In the genomic region with DNA sequence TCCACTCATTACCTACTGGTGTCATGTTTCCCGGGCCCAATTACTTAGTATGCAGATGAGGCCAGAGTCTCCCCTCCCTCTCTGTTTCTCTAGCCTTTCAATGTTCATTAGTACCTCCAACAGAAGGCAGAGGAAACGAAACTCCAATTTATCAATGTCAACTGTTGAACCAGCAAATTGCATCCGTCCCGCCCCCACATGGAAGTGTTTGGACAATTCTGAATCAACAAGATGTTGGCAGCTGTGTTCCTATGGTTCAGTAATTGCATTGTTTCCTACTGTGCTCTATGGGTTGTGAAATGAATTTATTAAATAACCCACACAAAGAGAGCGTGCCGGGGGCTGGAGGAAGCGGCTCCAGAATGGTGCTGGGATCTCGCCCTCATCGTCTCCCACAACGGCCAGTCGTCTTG, we compare ENCODE assay signal across 8 mouse cellular contexts.
A peak's percentile ranks its signal among the peaks of the same experiment; 100 is the strongest.
DNase-seq lines count a peak whose midpoint lies in the region; ATAC-seq lines count a peak whose summit lies in the region.

No protein-coding gene starts in this region.

- WGBS in forebrain, embryonic 14.5 days: 6% methylated on average over 11 of the region's 11 CpGs
- WGBS in kidney, embryonic 16.5 days: 12% methylated on average over 11 of the region's 11 CpGs
- WGBS in neural tube, embryonic 13.5 days: 8% methylated on average over 11 of the region's 11 CpGs

- H3K9me3 ChIP-seq in forebrain, embryonic 14.5 days (replicated peaks; ENCODE audit: control insufficient read depth, low read length): no peaks in the 10 kb centered on the region
- H3K9me3 ChIP-seq in kidney, embryonic 16.5 days (ENCODE audit: low read length): peaks cover 9% of the 10 kb centered on the region
- H3K9me3 ChIP-seq in neural tube, embryonic 13.5 days: no peaks in the 10 kb centered on the region

- no peak overlapping the region for H3K9ac ChIP-seq in forebrain, embryonic 14.5 days (ENCODE audit: low read length)
- H3K9ac ChIP-seq in kidney, embryonic 16.5 days (replicated peaks; ENCODE audit: low read length): no peak overlapping the region
- no peak overlapping the region for H3K9ac ChIP-seq in neural tube, embryonic 13.5 days

- peak; percentile 92 for ATAC-seq in forebrain, embryonic 14.5 days
- peak; percentile 85 for ATAC-seq in kidney, embryonic 16.5 days (ENCODE audit: low FRiP score, low TSS enrichment)
- peak; percentile 92 for ATAC-seq in neural tube, embryonic 13.5 days (ENCODE audit: low read depth)

- H3K27ac ChIP-seq in forebrain, embryonic 14.5 days (ENCODE audit: low read depth, low read length): no peak overlapping the region
- H3K27ac ChIP-seq in kidney, embryonic 16.5 days (ENCODE audit: low read length): peak overlapping the region; percentile 57
- H3K27ac ChIP-seq in neural tube, embryonic 13.5 days (replicated peaks): peak overlapping the region; percentile 57

- H3K4me3 ChIP-seq in forebrain, embryonic 14.5 days (ENCODE audit: low read depth, low read length): no peak overlapping the region
- H3K4me3 ChIP-seq in kidney, embryonic 16.5 days (ENCODE audit: low read length): peak overlapping the region; percentile 23
- no peak overlapping the region for H3K4me3 ChIP-seq in neural tube, embryonic 13.5 days

- intact Hi-C loops in left cerebral cortex, postnatal 14 days (cut with DNase I): no loop called here

- H3K4me2 ChIP-seq in forebrain, embryonic 14.5 days (ENCODE audit: low read length): peak overlapping the region; percentile 30
- peak overlapping the region; percentile 45 for H3K4me2 ChIP-seq in kidney, embryonic 16.5 days (replicated peaks; ENCODE audit: low read depth, low read length)
- H3K4me2 ChIP-seq in neural tube, embryonic 13.5 days: peak overlapping the region; percentile 30

- H3K4me1 ChIP-seq in forebrain, embryonic 14.5 days (ENCODE audit: control insufficient read depth, insufficient read depth, low read length): peaks cover 5% of the 10 kb centered on the region
- peaks cover 24% of the 10 kb centered on the region for H3K4me1 ChIP-seq in kidney, embryonic 16.5 days (ENCODE audit: insufficient read depth, low read length)
- H3K4me1 ChIP-seq in neural tube, embryonic 13.5 days (replicated peaks): peaks cover 33% of the 10 kb centered on the region

- DNase-seq in kidney, adult 18-20 months: peak; percentile 22
- no peak for DNase-seq in kidney, adult 11 months
- peak; percentile 93 for DNase-seq in forebrain, embryonic 14.5 days (ENCODE audit: low spot score)
- DNase-seq in gastrocnemius, postnatal 4 days (ENCODE audit: low spot score in 2 of 2): no peak
- no peak for DNase-seq in left cerebral cortex, adult 11 months (ENCODE audit: low spot score)
- DNase-seq in left cerebral cortex, postnatal 14 days (ENCODE audit: low spot score in 2 of 2): no peak

- H3K36me3 ChIP-seq in forebrain, embryonic 14.5 days (ENCODE audit: control insufficient read depth, insufficient read depth, low read length): no peaks in the 10 kb centered on the region
- peaks cover 9% of the 10 kb centered on the region; the same call in 1 of the 2 replicates for H3K36me3 ChIP-seq in kidney, embryonic 16.5 days (ENCODE audit: insufficient read depth, low read length)
- no peaks in the 10 kb centered on the region for H3K36me3 ChIP-seq in neural tube, embryonic 13.5 days

- H3K27me3 ChIP-seq in forebrain, embryonic 14.5 days (replicated peaks; ENCODE audit: control insufficient read depth, insufficient read depth, low read length): peaks cover 8% of the 10 kb centered on the region; the same call in 1 of the 2 replicates
- H3K27me3 ChIP-seq in kidney, embryonic 16.5 days (ENCODE audit: insufficient read depth, low read length): no peaks in the 10 kb centered on the region
- H3K27me3 ChIP-seq in neural tube, embryonic 13.5 days: peaks cover 28% of the 10 kb centered on the region

Comparison
In these comparisons a context has a peak if more than half of its experiments do, and no peak if none do; other contexts are left out.
1. DNase-seq: peak in kidney, adult 18-20 months (single experiment) and forebrain, embryonic 14.5 days (single experiment); none in kidney, adult 11 months (single experiment), gastrocnemius, postnatal 4 days (0 of 2), left cerebral cortex, adult 11 months (single experiment) and left cerebral cortex, postnatal 14 days (0 of 2).
2. Peak in every context shown above with its lines, with median percentiles within 50 percentile points of each other: ATAC-seq and H3K4me2 ChIP-seq.